Mouse (Mus musculus) embryo, embryonic 9.5 days (tissue): Measurements from ENCODE around the gene Anapc16.

Source experiments
- DNase-seq: peaks from one replicate; pipeline ENCODE4 v3.0.0-alpha.2; 2017; ENCODE audit errors: extremely low spot score

The Anapc16 gene

GRCm38 (mm10) chr10:59971813-59972212 is 31.1 kb downstream of the Anapc16 start:
- no peak for DNase-seq

GRCm38 (mm10) chr10:59970450-59971062 is 32.4 kb downstream of the Anapc16 start:
- DNase-seq = no peak

GRCm38 (mm10) chr10:59969821-59970449 is 33.0 kb downstream of the Anapc16 start:
- peak; percentile 77 for DNase-seq

- no peak for DNase-seq
Observed at GRCm38 (mm10) chr10:59967309-59967942, 35.5 kb downstream of the Anapc16 start.

- DNase-seq = no peak
Observed at GRCm38 (mm10) chr10:59966743-59967142, 36.2 kb downstream of the Anapc16 start.

GRCm38 (mm10) chr10:59965788-59966187 is 37.1 kb downstream of the Anapc16 start:
- DNase-seq = peak; percentile 44

DNA sequence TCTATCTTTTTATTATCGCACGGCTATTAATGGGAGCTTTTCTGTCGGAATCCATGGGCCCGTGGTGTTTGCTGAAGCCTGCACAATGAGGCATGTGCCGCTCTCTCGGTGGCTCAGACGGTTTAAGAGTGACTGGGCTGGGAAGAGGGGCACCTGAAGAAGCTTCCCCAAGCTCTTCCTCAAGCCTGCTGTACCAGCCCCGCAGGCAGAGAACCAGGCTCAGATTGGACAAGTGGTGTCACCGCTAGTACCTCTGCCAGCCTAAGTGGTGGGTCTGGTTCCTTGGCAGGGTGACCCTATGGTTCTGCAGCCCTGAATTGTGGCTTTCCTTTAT is 37.6 kb downstream of the Anapc16 start:
- peak; percentile 38 for DNase-seq

GRCm38 (mm10) chr10:59964504-59965361 is 38.2 kb downstream of the Anapc16 start:
- DNase-seq = peak; percentile 83

- DNase-seq = no peak
Observed at GRCm38 (mm10) chr10:59963609-59964008, 39.3 kb downstream of the Anapc16 start.

DNA sequence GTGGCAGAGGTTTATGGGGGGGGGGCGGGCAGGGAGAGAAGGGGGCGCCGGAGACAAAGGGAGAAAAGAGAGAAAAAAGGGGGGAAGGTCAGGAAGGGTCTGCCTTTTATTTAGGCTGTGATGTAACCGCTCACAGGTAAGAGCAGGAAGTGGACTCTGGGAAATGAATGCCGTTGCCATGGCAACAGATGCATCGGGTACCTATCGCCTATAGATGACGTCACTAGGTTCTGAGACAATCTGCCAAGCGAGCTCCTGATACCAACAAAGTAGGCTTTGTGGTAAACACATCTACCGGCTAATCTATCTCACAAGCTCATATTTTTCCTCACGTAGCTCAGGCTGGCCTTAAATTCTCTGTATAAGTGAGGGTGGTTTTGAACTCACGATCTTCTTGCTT is 43.4 kb downstream of the Anapc16 start:
- no peak for DNase-seq

DNA sequence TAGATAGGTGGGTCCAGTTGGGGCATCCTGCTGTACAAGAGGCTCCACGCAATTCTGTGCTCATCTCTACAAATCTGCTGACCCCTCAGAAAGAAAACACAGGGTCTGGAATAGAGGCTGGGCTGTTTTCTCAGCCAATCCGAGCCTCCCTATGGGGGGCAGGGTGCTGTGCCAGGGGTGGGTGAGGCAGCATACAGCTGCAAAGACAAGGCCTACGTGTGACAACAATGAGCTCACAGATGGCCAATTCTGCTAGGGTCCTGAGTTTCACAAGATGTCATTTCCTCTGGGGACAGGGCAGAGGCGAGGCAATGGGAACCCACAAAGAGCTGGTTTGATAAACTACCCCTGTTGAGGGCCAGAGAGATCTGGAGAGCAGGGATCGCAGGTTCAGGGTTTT is 44.5 kb downstream of the Anapc16 start:
- DNase-seq = no peak

- no peak for DNase-seq
Observed at GRCm38 (mm10) chr10:59957171-59958149, 45.5 kb downstream of the Anapc16 start.

DNA sequence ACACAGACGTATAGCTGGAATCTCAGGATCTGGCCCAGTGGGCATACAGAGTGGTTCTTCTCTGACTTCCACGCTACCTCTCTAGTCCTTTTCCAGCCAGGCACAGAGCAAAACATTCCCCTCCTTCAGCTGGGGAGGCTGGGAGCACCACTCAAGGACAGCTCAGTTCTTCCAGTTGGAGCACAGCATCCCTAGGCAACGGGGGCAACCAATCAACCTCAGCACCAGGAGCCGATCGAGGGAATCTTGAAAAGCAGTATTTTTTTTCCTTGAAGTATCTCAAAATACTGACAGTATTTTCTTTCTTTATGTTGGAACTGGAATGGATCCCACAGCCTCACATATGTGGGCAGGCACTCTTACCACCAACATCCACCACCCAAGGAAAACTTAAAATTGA is 46.3 kb downstream of the Anapc16 start:
- DNase-seq = no peak

DNA sequence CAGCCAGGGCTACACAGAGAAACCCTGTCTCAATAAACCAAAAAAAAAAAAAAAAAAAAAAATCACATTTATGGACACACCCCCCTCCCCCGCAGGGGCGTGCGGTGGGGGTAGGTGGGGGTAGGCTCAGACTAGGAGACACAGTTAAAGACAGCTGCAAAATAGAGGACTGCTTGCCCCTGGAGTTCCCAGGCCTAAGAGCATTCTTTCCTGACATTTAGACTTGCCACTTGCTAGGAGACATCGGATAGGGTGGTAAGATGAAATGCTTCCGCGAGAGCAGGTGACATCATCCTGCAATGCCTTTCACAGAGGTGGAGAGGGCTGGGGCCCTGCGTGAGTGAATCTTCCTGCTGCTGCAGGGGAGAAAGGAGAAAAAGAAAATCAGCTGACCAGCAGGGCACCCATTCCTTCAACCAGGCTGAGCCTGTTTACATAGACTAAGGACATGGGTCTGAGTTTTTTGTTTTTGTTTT is 49.3 kb downstream of the Anapc16 start:
- DNase-seq = no peak

GRCm38 (mm10) chr10:59952781-59953563 is 50.0 kb downstream of the Anapc16 start:
- peak; percentile 62 for DNase-seq

GRCm38 (mm10) chr10:59952152-59952780 is 50.7 kb downstream of the Anapc16 start:
- DNase-seq = peak; percentile 79

DNA sequence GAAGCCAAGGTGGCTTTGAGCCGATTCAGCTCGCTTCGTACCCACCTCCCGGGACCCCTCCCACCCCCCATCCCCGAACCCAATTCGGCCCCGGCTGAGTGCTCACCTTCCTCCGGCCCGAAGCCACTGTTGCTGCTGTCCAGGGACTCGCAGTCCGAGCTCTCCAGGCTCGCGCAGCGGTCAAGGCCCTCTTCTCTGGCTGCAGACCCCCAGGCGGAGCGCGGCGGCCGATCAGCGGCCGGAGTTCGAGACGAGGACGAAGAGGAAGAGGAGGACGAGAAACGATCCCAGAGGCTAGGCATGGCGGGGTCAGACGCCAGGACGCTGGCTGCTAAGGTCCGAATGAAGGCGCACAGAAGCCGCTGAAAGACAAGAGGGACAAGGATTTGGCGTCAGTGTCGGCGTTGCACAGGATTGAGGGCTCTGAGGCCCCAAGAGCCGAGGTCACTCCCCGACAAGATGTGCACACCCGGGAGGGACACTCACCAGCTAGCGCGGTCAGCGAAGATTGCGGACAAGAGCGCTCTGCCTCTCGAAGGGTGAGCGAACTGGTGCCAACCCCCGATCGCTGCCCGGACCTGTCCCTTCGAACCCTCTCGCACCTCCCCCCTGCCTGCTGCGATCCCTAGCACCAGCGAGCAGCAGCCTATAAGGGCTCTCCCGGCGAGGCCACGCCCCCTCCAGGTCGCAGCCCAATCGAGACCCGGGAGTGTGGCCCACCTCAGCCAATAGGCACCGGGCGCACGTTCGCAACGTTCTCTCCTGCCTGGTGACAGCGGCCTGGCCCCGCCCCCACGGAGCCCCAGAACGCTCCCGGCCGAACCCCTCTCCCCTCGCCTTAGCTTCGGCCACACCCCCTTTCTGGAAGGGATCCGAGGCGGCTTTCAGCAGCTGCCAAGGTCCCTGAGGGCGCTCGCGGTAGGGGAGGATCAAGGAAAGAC is 51.5 kb downstream of the Anapc16 start, which contains the start of gene Ddit4:
Gene Ddit4, minus strand, starts transcription at position 624 of the 941 bp plus-strand sequence.
- DNase-seq = peak; percentile 99

- peak; percentile 72 for DNase-seq
Observed at GRCm38 (mm10) chr10:59950716-59951191, 52.2 kb downstream of the Anapc16 start.
